Mouse (Mus musculus) frontal cortex, postnatal 36 days (tissue): Measurements from ENCODE around the gene Gpat3.

Source experiments
- DNase-seq, 2 experiments: peaks; one replicate each; pipeline ENCODE4 v3.0.0; 2022; ENCODE audit warnings: low spot score in 2 of 2

The Gpat3 gene

DNA sequence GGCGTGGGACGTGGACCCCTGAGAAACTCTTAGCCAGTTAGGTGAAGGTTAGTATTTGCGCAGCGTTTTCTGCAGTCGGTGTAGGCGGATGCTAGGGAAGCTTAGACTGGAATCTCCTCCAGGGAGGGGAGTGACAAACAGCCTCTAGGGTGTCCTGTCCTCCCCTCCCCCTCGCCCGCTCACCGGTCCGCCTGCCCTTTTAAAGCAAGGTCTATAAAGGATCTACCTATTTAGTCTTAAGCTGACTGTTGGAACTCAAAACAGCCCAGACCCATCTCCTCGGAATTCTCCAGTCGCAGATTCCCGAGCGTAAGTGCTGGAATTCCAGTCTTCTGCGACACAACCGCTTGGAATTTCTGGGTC is at the start of gene Gpat3:
Gpat3 (plus strand) TSS at position 229 of the 363 bp plus-strand sequence.
- DNase-seq: peak; percentile 23 to 29

DNA sequence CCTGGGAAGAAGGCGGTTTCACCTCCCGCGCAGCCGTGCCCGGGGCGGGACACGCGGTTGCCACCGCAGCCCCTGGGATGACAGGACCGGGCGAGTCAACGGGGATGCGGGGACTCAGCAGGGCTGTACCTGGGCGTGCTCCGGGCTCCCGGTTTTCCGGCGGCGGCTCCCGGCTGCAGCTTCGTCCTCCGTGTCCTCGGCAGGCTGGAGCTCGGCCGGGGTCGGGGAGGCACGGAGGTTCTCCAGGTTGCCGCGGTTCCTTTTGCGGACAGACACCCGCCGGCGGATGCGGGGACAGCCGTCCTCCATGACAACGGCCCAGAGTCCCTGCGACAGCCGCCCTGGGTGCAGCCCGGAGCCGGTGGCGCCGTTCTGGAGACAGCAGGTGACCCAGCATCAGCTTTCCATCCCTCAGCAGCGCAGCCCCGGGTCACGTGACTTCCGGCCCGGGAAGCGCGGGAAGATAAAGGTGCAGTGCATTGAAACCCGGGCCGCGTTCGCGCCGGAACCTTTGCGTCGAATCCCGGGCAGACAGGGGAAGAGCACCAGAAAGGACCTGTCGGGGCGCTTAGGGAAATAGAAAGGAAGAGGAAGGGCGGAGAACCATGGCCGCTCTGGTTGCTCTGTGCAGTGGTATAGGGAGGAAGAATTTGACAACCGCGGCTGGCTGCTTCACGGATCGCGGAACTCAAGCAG is 47.2 kb upstream of the Gpat3 start, which contains the start of the genes Helq and Mrps18c:
Helq (minus strand) TSS at position 434 of the 696 bp plus-strand sequence.
Mrps18c (plus strand) TSS at position 463 of the 696 bp plus-strand sequence.
- peak; percentile 93 to 95 for DNase-seq

DNA sequence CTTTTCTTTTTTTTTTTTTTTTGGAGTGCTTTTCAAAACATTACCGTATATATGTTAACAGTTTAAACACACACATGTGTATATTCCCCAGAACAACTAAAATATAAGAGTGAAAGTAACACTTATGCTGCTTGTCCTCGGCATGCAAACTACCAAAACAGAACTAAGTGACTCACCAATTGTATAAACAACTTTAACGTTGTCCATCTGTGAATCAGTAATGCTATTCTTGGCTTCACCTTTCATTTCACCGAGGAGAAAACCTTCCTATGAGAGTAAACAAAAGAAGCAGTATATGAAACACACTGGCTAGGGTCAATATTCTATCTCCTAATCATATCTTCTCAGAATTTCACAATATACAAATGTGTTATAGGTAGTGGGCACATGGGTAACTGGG is 27.2 kb upstream of the Gpat3 start:
- DNase-seq: no peak

DNA sequence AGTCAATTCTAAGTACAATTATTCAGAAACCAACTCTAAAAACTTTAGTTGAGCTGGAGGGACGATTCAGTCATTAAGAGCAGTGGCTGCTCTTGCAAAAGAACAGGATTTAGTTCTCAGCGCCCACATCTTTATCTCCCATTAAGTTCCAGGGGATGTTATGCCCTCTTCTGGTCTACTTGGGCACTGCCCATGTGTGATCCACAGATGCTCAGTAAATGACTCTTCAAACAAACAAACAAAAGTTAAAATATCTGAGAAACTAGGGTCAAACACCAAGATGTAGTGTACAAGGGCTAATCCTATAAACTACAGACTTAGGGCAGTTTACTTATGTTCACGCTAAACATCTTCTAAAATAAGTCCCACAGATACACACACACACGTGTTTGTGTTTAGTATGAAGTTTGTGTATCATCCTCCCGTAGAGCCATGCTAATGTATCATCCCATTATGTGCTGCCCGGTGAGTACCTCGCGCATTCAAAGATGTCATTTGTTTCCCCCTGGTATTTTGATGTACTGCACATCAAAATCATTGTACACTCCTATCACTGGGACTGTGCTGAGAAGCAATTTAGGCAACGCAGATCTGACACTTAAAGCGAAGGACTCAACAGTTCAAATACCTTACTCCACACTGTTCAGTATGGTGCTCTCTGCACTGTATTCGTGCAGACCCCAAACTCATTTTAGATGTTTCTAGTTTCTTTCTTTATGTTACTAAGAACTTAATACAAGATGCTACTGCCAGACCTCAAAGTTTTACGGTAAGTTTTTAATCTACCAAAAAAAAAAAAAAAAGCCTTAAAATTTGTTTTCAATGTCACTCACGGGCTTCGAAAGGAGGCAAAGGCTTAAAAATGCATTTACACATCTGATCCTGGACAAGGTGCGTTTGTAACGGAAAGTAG is 25.7 kb upstream of the Gpat3 start:
- DNase-seq: no peak

DNA sequence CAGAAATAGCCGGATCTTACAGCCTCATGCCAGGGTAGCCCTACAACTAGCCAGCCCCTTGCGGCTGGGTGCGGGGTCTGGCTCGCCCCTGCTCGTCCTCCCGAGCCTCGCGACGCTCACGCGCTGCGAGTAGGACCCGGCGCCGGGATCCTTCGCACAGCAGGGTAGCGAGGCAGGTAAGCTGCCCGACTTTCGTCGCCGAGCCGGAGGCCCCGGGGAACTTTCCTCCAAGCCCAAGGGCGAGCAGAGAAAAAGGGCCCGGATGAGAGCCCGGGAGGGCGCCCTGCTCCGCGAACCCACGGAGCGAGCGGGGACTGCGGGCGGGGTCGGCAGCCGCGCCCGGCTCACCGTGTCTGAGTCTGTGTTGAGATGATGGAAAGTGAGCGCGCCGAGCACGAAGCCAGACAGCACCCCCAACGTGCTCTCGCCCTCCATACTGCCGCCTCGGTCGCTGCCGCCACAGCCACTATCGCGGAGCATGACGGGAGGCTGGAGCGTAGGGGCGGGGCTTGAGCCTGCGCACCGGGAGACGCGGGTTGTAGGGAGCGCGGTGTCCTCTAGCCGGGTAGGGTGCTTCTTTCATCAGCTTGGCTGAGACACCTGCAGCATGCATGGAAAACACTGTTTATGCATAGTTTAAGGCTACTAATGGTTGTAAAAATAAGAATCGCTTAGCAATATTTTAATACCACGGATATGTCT is 24.9 kb upstream of the Gpat3 start, which contains the start of gene Abraxas1:
Abraxas1 (minus strand) TSS at position 483 of the 702 bp plus-strand sequence.
- DNase-seq: peak; percentile 89 to 90

DNA sequence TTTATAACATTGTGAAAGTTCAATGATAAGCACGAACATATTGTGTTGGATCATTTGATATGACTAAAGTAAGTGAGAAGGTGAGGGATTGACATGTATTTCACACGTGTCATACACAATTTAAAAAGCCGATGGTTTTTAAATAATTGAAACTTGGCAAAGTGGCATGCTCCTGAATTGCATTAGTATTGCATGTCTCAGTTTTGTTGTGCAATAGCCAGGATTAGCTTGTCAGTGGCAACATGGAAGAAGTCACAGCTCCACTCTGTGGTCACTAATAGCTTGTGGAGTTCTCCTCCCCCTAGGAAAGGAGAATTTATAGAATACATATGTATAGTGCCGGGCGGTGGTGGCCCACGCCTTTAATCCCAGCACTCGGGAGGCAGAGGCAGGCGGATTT is 24.1 kb upstream of the Gpat3 start:
- no peak for DNase-seq

DNA sequence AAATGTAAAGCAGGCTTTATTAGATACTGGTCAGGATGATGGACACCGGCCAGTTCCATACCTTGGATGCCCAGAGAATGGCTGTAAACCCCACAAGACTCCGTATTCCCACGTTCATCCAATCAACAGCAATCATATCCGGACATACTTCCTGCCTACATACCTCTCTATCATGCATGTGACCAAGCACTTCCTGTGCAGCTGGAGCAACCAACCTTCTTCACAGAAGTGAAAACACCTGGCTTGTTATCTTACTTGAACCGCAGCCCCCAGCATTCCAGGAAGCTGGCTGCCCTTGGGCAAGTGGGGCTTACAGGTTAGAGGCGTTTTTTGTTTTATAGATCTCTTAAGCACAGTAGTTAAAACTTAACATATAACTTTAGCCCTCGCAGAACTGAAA is 22.7 kb upstream of the Gpat3 start:
- DNase-seq: no peak

DNA sequence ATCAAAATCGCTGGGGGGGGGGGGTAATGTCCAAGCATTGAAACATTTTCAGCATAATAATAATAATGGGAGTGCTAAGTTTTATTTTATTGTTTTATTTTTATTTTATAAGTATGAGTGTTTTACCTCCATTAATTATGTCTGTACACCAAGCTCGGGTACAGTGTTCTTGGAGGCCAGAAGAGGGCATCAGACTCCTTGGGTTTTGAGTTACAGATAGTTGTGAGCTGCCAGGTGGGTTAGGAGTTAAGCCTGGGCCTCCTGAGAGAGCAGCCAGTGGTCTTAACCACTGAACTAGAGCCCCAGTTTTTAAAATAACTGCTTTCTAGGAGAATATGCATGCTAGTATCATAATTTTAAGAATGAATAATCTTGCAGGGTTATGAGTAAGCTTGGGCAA is 19.5 kb upstream of the Gpat3 start:
- no peak for DNase-seq

DNA sequence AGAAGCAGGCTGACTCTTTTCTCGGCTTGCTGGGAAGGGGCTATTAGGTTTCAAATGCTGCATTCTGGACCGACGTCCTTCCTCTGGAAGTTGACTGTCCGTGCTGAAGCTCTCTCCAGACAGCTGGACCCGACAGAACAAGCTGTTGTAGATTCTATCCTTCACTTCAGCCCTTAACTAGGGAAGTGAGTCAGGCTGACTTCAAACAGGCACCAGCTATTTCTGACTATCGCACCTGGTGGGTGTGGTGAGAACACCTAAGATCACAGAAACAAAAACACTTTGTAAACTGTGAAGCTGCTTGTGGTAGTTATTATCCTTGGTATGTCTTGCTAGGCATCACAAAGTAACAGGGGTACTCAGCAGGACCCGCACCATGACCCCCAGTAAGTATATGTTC is 19.0 kb upstream of the Gpat3 start:
- no peak for DNase-seq

DNA sequence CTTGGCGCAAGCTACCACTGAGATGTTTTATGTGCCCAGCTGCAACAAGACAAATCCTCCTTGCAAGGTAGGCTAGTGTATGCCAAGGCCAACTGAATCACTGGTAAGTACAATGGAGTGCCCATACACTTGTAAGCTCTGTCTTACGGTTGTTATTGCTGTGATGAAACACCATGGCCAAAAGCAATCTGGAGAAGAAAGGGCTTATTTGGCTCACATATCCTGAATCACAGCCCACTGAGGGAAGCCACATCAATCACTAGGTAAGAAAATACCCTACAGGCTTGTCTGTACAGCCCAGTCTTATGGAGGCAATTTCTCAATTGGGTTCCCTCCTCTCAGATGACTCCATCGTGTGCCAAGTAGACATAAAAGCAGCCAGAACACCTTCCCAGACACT is 16.8 kb upstream of the Gpat3 start:
- DNase-seq: no peak

DNA sequence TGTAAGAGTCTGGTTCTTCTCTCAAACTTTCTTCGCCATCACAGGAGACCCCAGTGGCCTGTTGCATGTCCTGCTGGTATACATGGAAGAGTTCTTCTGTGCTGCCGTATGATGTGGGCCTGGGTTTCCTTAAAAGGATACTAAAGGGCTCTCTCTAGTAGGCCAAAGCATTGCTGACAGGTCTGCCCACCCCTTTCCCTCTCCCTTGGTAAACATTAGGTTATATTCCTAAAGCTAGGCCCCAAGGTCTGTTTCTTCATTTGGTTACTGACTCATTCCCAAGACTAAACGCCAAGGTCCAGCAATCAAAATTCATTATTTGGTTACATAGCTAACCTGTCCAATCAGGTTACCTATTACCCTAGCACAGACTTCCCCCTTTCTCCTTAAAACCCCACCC is 12.8 kb upstream of the Gpat3 start:
- DNase-seq: no peak

DNA sequence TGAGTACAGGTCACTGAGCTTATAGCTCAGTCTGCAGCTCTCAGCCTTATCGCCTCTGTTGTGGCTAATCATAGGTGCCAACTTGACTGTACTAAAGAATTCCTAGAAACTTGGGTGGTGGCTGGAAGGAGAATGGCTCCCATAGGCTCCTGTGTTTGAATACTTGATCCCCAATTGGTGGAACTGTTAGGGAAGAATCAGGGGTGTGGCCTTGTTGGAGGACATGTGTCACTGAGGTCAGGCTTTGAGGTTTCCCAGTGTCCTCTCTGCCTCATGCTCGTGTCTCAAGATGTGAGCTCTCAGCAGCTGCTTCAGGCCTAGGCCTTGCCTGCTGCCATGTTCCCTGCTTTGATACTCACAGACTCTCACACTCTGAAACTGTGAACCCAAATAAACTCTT is 11.7 kb upstream of the Gpat3 start:
- no peak for DNase-seq

DNA sequence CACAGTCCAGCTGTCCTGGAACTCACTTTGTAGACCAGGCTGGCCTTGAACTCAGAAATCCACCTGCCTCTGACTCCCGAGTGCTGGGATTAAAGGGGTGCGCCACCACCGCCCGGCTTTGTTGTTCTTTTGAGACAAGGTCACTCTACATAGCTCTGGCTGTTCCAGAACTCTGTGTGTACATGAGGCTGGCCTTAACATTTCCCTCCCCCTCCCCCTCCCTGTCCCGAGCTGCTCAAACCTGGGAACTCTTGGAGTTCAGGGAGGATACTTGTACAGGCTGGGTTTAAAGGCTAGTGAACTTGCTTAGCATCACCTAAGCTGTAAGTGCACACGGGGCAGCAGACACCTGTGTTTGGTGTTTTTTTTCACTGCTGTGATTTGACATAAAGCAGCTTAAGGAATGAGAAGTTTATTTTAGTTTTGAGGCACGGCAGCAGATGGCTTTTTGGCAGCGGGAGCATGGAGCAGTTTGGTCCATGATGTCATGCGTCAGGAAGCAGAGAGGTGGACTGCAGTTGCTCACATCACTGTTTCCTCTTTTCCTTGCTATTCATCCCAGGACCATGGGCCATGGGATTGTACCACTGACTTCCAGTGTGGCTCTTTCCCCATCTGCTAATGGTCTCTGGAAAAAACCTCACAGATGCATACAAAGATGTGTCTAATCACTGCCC is 9.5 kb upstream of the Gpat3 start:
- DNase-seq: no peak

DNA sequence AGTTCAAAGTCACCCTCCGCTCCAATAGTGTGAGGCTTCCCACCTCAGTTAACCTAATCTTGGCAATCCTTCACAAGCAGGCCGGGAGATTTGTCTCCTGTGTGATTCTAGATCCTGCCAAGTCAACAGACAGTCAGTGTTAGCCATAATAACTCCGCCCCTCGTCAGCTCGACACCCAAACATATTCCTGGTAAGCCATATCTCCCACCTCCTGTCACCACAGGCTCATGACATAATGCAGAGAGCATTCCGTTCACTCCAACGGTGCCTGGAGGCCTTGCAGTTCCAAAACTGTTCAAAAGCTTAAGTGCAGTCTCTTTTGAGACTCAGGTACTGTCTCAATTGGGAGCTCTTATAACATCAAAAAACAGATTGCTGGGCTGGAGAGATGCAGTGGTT is 7.6 kb upstream of the Gpat3 start:
- no peak for DNase-seq

DNA sequence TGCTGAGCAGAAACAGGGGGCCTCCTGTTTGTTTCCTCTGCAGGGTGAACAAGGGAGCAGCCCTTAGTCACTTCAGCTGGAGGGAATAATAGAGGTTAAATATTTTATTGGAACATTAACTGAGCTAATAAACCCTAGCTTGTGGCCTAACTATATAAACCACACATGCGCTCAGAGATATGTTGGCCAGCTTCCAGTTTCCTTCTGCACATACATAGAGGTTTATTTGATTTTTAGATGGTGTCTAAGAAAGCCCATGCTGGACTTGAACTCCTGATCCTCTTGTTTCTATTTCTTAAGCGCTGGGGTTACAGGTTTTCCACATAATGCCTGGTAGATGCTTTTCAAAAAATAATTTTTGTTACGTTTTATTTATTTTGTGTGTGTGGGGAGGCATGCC is 1.0 kb upstream of the Gpat3 start:
- no peak for DNase-seq

DNA sequence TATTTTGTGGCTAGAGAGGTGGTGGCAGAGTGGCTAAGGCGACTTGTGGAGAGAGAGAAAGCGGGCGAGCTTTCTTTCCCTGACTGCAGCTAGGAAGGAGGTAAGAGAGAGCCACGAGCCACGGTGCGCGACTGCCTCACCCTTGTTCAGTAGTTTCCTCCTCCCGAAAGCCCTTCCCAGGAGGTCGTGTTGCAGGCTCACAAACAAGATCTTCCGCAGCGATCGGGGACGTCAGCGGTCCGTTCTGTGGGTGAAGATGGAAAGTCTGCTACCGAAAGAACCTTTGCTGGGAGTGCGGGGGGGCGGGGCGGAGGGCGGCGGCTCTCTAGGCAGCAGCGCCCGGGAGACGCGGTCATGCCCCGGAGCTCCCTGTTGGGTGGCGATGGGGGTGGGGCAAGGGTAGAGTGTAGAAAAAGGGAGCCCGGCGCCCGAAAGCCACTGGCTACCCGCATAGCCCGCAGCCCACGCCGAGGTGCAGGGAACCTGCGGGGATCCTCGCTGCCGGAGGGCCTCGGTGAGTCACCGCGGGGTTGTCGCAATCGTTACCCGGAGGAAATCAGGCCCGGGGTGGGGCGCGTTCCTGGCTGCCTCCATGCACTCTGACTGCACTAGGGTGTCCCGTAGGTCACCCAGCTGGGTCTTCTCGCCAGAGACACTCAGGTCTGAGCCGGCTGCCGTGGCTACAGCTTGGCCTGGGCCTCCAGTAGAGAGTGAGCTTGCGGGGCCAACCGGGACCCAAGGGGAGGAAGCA is 510 bp downstream of the Gpat3 start:
- DNase-seq: peak; percentile 41 to 58

DNA sequence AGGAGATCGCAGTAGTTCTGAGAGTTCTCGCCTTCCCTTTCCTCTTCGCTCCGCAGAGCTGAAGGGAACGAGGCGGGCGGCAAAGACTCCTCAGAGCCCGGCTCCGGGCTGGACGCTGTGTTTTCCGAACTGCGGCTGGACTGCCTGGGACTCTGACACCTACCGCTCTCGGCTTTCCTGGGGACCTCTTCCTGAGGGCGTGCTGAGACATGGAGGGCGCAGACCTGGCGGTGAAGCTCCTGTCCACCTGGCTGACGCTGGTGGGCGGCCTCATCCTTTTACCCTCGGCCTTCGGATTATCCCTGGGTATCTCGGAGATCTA is 1.0 kb downstream of the Gpat3 start:
- DNase-seq: no peak

DNA sequence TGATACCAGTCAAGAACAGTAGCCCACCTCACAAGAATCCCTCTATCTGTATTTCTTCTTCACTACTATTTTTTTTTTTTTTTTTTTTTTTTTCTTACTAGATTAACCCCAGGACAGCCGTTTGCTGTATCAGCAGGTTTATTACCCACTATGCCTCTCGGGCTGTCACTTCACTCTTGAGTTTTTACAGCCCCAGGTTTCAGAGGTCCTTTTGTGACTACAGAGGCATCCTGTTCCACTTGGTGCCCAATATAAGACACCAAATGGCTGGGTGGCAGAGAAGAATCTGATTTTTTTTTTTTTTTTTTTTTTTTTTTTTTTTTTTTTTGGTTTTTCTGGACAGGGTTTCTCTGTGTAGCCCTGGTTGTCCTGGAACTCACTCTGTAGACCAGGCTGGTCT is 1.6 kb downstream of the Gpat3 start:
- DNase-seq: no peak

DNA sequence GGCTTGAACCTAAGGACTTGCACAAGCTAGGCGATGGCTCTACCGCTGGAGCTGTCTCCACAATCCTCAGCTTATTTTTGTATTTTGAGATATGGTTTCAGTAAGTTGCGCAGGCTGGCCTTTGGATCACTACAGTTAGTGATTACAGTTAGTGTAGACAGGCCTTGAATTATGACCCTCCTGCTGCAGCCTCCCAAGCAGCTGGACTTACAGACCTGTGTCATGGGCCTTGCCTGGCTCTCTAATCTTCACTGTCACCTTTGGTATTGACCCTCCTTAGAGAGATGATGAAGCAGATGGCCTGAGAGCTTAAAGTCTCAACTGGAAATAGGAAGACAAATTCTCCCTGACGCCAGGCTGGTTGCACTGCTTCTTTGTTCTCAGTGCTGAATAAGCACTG is 8.4 kb downstream of the Gpat3 start:
- DNase-seq: no peak

DNA sequence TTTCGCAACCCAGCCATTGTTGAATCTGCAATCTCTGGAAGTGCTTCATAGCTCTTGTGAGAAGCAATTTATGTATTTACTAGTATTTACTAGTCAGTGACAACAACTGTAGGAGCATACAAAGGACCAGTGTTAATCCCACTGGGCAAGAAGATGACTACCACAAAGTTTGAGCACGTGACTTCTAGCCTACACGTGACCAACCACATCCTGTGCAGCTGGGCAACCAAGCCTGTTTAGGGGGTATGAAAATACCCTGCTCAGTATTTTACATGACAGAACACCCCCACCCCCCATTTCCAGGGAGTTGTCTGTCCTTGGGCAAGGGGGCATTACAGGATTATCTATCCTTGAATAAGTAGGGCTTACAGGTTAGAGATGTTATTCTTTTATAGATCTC is 11.0 kb downstream of the Gpat3 start:
- DNase-seq: no peak

DNA sequence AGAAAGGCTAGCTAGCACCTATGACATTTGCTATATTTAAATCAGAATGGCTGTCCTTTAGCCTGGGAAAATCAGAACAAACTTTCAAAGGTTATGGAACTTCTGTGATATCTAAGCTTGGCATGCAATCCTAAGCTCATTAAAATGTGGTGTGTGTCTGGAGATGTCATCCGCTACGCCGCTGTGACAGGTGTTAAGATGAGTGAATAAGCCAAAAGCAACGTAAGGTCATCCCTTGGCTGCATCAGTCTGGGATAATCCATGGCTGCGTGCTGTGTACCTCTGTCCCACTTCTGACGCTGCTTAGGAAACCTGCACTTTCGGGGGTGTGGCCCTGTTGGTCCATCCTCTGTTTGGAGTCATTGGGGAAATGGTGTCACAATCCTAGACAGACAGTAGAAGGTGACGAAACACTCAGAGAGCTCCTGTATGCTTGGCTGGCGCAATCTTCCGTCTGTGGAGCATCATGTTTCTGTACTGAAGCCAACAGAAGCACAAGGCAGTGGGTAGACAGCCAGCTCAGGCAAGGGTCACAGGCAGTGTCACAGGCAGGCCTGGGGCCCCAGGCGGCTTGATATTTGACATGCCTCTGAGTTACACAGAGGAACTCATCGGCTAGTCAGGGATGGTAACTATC is 15.0 kb downstream of the Gpat3 start:
- no peak for DNase-seq
